Comparison of ENCODE assay signal across 15 mouse cellular contexts in the genomic region with DNA sequence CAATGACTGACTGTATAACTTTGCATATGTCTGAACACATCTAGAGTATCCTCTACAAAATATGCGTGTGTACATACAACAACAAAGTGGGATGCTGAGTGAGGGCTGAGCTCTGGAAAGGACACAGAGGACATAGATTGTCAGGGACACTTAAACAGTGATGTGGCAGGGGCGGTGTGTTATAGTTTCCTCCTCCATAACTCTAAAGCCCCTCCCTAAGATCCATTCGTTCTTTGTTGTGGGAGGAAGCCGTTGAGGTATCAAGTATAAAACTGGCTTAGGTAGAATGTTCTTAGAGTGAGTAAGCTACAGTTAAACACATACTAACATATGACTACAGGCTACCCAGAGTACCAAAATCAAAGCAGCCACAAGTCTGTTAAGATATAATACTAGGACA.
DNase-seq lines count a peak whose midpoint lies in the region; ATAC-seq lines count a peak whose summit lies in the region.
"Had no signal": no experiment of that assay in that cellular context is flagged by ENCODE, and none has a peak within 500 bp of the region (broad histone marks: within the 10 kb centered on the region; RNA-seq: fewer than 3 reads in every experiment).

No protein-coding gene starts in this region.

- H3K4me3 ChIP-seq in heart, embryonic 16.5 days (ENCODE audit: low read length), result no peak overlapping the region
- H3K4me3 ChIP-seq: embryonic facial prominence, embryonic 12.5 days; midbrain, embryonic 12.5 days had no signal

- peaks cover 29% of the 10 kb centered on the region for H3K4me1 ChIP-seq in heart, embryonic 16.5 days (ENCODE audit: control insufficient read depth, insufficient read depth, low read length)

- H3K36me3 ChIP-seq in heart, embryonic 16.5 days (ENCODE audit: control insufficient read depth, insufficient read depth), result no peaks in the 10 kb centered on the region
- H3K36me3 ChIP-seq: embryonic facial prominence, embryonic 12.5 days; midbrain, embryonic 12.5 days had no signal

- no peak overlapping the region for H3K4me2 ChIP-seq in heart, embryonic 16.5 days (ENCODE audit: low read depth, low read length)
- H3K4me2 ChIP-seq: embryonic facial prominence, embryonic 12.5 days; midbrain, embryonic 12.5 days had no signal

- no peak overlapping the region for H3K27ac ChIP-seq in heart, embryonic 16.5 days (ENCODE audit: low read length)
- H3K27ac ChIP-seq: embryonic facial prominence, embryonic 12.5 days; hindbrain, postnatal 0 days; liver, embryonic 14.5 days; midbrain, embryonic 12.5 days had no signal

- no peak overlapping the region for H3K9ac ChIP-seq in heart, embryonic 16.5 days (ENCODE audit: low read length)
- H3K9ac ChIP-seq: embryonic facial prominence, embryonic 12.5 days; liver, embryonic 14.5 days; midbrain, embryonic 12.5 days had no signal

- WGBS in heart, embryonic 16.5 days, result 53% methylated on average over 4 of the region's 4 CpGs

- H3K9me3 ChIP-seq in heart, embryonic 16.5 days (replicated peaks; ENCODE audit: control insufficient read depth, low read length), result no peaks in the 10 kb centered on the region
- H3K9me3 ChIP-seq: embryonic facial prominence, embryonic 12.5 days; midbrain, embryonic 12.5 days had no signal

- no peaks in the 10 kb centered on the region for H3K27me3 ChIP-seq in heart, embryonic 16.5 days (ENCODE audit: control insufficient read depth, insufficient read depth, low read length)
- H3K27me3 ChIP-seq: CH12.LX; embryonic facial prominence, embryonic 12.5 days; midbrain, embryonic 12.5 days had no signal

- ATAC-seq in heart, embryonic 16.5 days (replicated peaks; ENCODE audit: extremely low read depth, insufficient read depth, low FRiP score), result peak; percentile 56
- ATAC-seq in activated CD4-positive, CD25-positive, alpha-beta regulatory T cell, adult 4 months, result peak; percentile 67
- ATAC-seq: hindbrain, postnatal 0 days; intestine, postnatal 0 days had no signal

- no peak for DNase-seq in heart, adult 18-20 months
- peak; percentile 15 for DNase-seq in thymus, postnatal 14 days
- no peak for DNase-seq in thymus, postnatal 36 days
- DNase-seq in testis, postnatal 14 days (ENCODE audit: low spot score), result no peak
- no peak for DNase-seq in lung, postnatal 14 days
- DNase-seq: liver; lung, adult 2 months had no signal
